ENCODE assay signal across 8 mouse cellular contexts in genomic region chrX:103443755-103444154, GRCm38 (mm10). TPM values are rescaled to one million over a fixed set of nuclear protein-coding genes. Genes with fewer than 3 reads are reported as not detected.
DNase-seq lines count a peak whose midpoint lies in the region; TF ChIP-seq lines count a peak whose summit lies in the region.
"Had no signal": no experiment of that assay in that cellular context is flagged by ENCODE, and none has a peak within 500 bp of the region (broad histone marks: within the 10 kb centered on the region; RNA-seq: fewer than 3 reads in every experiment).

No protein-coding gene starts in this region.

- H3K4me3 ChIP-seq in layer of hippocampus, adult 2 months = no peak overlapping the region
- H3K4me3 ChIP-seq: megakaryocyte, embryonic 14.5 days had no signal

- intact Hi-C loops in heart, postnatal 10 days (cut with DNase I) = loop anchor here (5.0 kb wide), 3 partner anchors 71 to 756 kb away; partner anchors contain the start of gene Gm3880

- peak; percentile 73 for TF ChIP-seq CTCF in layer of hippocampus, adult 2 months (conservative IDR thresholded peaks at IDR 0.05)

- DNase-seq in layer of hippocampus, adult 2 months (ENCODE audit: low spot score in 2 of 2) = peak; percentile 21 to 24
- no peak for DNase-seq in layer of hippocampus, postnatal 25 days (ENCODE audit: extremely low spot score in 1 of 2, low spot score in 1 of 2)
- peak; percentile 6 to 44 for DNase-seq in CD8-positive naive resting alpha-beta T cell, adult 2 months (ENCODE audit: low read depth in 2 of 2, low spot score in 2 of 2)
- peak; percentile 64 for DNase-seq in MN1 (ENCODE audit: low spot score)
- DNase-seq in heart, postnatal 10 days = peak; percentile 37 to 38
- DNase-seq in skeletal muscle tissue, adult 2 months (ENCODE audit: low read depth, low spot score) = peak; percentile 0
- DNase-seq in gastrocnemius, adult 8-10 months (ENCODE audit: low spot score in 2 of 2) = no peak

- H3K27ac ChIP-seq in layer of hippocampus, adult 2 months = no peak overlapping the region

RNA-seq across cellular contexts. Expression of gene Gm26992, which starts 21.9 kb away (rescaled TPM):
- total RNA-seq in layer of hippocampus, adult 2 months (2021) = not detected
- 1 to 10 TPM in 1 of 2 experiments, not detected in 1; 1.4 TPM for total RNA-seq in layer of hippocampus, postnatal 25 days (2021)
- not detected for total RNA-seq in heart, postnatal 10 days (2021)
- not detected for total RNA-seq in gastrocnemius, adult 8-10 months (2022)

RNA-seq across cellular contexts. Expression of gene Tsx, which starts 29.5 kb away (rescaled TPM):
- not detected for total RNA-seq in layer of hippocampus, adult 2 months (2021)
- under 1 TPM in 1 of 2 experiments, not detected in 1; 0.47 TPM for total RNA-seq in layer of hippocampus, postnatal 25 days (2021)
- not detected for total RNA-seq in heart, postnatal 10 days (2021)
- not detected for total RNA-seq in gastrocnemius, adult 8-10 months (2022)

Comparison
In these comparisons a context has a peak if more than half of its experiments do, and no peak if none do; other contexts are left out.
1. DNase-seq: peak in layer of hippocampus, adult 2 months (2 of 2), CD8-positive naive resting alpha-beta T cell, adult 2 months (2 of 2), MN1 (single experiment), heart, postnatal 10 days (2 of 2) and skeletal muscle tissue, adult 2 months (single experiment); none in layer of hippocampus, postnatal 25 days (0 of 2) and gastrocnemius, adult 8-10 months (0 of 2).